Mouse (Mus musculus): ENCODE data around the gene Dock9. TPM values are rescaled to one million over a fixed set of nuclear protein-coding genes. Genes with fewer than 3 reads are reported as not detected.

Gene Dock9
- polyA plus RNA-seq, 1 experiment = 1.1 TPM

DNA sequence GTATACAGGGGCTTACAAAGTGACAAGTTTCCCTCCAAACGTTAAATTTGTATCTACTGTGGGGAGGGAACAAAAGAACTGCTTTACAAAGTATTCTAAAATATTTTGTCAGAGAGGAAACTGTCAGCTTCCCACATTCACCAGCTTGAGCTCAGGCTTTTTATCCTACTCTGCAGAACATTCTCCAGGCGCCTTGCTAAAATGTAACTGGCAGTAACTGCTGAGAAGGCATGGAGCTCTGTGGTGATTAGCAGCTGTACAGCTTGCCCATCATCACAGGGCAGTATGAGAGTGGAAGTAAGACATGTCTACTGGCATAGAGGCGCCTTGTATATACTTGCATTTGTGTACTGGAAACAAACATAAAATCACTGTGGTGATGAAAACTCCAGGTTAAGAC is 204.7 kb downstream of the Dock9 start:
- TF ChIP-seq POLR2A (IDR thresholded peaks at IDR 0.05; ENCODE audit: borderline replicate concordance, low read depth, low read length) (no peak), CTCF (IDR thresholded peaks at IDR 0.05; ENCODE audit: low read depth, low read length) (no peak)
- Histone ChIP-seq H3K4me1 (ENCODE audit: control insufficient read depth, insufficient read depth, low read length) (no peaks in the 10 kb centered on the region), H3K27ac (ENCODE audit: insufficient read depth, low read depth, low read length) (no peak overlapping the region), H3K4me3 (ENCODE audit: insufficient read depth, low read length) (no peak overlapping the region)

DNA sequence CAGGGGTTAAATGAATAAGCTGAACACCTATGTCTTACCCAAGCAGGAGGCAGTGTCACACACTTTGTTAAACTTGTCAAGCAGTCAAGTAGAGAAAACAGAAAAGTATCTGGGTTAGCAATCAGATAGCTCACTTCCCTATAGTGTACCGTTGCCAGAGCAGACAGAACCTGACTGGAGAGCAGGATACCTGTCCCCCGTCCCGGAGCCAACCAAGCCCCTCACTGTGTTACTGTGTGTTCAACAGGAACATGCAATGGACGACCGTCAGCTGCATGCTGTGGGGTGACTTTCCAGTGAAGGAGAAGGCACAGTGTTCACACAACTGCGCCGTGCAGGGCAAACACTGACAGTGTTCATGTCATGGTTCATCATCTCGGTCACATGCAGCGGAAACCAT is 205.3 kb downstream of the Dock9 start:
- Histone ChIP-seq H3K27ac (ENCODE audit: insufficient read depth, low read depth, low read length) (no peak overlapping the region), H3K4me1 (ENCODE audit: control insufficient read depth, insufficient read depth, low read length) (no peaks in the 10 kb centered on the region), H3K4me3 (ENCODE audit: insufficient read depth, low read length) (no peak overlapping the region)
- no peak for TF ChIP-seq CTCF (IDR thresholded peaks at IDR 0.05; ENCODE audit: low read depth, low read length)
- TF ChIP-seq POLR2A (IDR thresholded peaks at IDR 0.05; ENCODE audit: borderline replicate concordance, low read depth, low read length) = no peak

DNA sequence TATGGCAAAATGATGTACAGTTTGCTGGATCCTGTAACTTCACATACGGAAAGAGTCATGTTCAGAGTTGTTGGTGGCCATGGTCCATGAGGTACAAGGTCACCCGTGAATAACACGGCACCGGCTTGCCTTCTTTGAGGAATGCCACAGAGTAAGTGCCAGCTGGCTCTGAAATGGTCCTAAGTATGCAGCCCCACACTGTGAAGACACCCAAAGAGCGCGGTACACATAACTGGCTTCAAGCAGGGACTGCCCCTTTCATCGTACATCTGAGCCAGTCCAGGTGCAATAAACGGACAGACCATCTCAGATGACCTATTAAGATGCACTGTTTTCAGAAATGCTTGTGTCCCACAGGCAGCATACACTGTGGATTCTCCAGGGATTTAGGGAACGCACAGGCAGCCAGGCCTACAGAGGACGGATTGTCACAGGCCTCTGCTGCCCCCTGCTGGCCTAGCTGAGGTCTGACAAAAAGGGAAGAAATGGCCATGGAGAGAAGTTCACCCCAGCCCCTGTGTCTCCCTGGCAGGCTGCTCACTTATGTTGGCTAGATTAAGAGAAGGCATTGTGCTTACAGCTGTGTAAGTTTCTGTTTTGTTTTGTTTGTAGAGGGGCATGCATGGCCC is 208.4 kb downstream of the Dock9 start:
- Histone ChIP-seq H3K4me1 (ENCODE audit: control insufficient read depth, insufficient read depth, low read length) (no peaks in the 10 kb centered on the region), H3K4me3 (ENCODE audit: insufficient read depth, low read length) (no peak overlapping the region), H3K27ac (ENCODE audit: insufficient read depth, low read depth, low read length) (no peak overlapping the region)
- TF ChIP-seq CTCF (IDR thresholded peaks at IDR 0.05; ENCODE audit: low read depth, low read length) (peak; percentile 67), POLR2A (IDR thresholded peaks at IDR 0.05; ENCODE audit: borderline replicate concordance, low read depth, low read length) (no peak)

DNA sequence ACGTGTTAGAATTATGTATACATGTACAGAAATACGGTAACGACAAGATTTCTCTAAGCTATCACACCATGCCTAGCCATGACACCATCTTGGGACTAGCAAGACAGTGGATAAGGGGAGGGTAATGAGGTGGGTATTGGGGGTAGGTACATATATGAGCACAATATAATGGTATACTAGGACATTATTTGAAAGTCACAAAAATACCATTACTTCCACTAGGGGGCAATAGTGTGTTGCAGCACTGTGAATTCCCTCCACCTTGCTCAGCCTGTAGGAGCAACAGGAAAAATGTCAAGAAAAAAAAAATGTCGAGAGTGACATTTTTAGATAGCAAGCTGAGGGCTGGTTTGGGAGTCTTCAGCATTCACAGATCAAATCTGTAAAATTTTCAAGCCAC is 209.2 kb downstream of the Dock9 start:
- no peak overlapping the region for H3K27ac ChIP-seq (ENCODE audit: insufficient read depth, low read depth, low read length)
- H3K4me3 ChIP-seq (ENCODE audit: insufficient read depth, low read length) = no peak overlapping the region
- no peaks in the 10 kb centered on the region for H3K4me1 ChIP-seq (ENCODE audit: control insufficient read depth, insufficient read depth, low read length)
- TF ChIP-seq CTCF (IDR thresholded peaks at IDR 0.05; ENCODE audit: low read depth, low read length) (no peak), POLR2A (IDR thresholded peaks at IDR 0.05; ENCODE audit: borderline replicate concordance, low read depth, low read length) (no peak)

DNA sequence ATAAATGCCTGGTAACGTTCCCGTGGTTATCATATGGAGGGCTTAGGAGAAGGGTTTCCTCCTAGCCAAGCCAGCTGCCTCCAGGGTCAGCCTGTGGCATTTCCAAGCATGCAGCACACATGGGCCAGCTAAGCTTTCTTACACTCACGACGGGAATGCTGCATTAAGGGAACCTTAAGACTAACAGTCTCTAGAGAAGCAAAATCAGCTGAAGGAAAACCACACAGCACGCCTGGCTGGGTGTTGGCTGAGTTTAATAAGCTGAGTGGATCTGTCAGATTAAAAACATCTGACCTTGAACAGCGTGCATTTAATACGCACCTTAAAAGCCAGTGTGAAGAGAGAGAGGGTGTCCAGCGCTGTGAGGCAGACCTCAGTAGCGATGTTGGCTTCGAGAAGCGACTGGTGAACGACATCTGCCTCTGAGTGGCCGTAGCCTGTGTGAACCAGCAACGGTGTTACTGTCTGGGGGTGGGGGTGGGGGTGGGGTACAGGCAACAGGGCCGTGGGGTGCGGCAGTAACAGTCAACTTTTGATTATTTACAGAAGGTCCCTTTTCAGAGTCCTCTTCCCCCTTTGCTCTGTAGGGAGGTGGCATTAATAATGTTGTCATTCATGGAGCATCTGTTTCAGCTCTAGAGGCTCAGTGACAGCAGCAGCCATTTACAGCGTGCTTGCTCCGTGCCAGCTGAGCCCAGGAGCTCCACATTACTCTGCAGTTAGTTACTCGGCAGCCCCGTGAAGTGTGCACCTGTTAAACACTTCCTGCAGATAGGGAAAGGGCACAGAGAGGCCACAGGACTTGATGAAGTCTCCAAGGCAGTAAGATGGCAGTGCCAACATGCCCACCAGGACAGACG is 211.5 kb downstream of the Dock9 start:
- no peak overlapping the region for H3K4me3 ChIP-seq (ENCODE audit: insufficient read depth, low read length)
- no peak overlapping the region for H3K27ac ChIP-seq (ENCODE audit: insufficient read depth, low read depth, low read length)
- no peaks in the 10 kb centered on the region for H3K4me1 ChIP-seq (ENCODE audit: control insufficient read depth, insufficient read depth, low read length)
- TF ChIP-seq CTCF (IDR thresholded peaks at IDR 0.05; ENCODE audit: low read depth, low read length) = no peak

DNA sequence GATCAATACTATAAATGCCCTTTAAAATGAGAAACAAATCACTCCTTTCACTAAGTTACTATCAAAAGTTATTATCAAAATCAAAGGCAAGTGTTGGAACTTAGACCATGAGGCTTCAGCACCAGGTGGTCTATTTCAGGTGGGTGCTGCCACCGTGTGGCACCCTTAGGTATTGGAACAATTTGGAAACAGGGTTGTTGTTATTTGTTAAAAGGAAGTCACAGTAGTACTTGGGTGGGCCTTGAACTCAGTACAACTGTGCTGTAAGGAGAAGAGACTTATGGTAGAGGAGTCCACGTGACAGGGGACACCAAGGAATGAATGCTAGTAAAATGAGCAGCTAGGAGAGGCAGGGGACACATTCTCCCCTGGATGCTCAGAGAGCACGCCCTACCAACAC is 218.6 kb downstream of the Dock9 start:
- TF ChIP-seq POLR2A (IDR thresholded peaks at IDR 0.05; ENCODE audit: borderline replicate concordance, low read depth, low read length) (no peak), CTCF (IDR thresholded peaks at IDR 0.05; ENCODE audit: low read depth, low read length) (peak; percentile 51)
- Histone ChIP-seq H3K4me1 (ENCODE audit: control insufficient read depth, insufficient read depth, low read length) (no peaks in the 10 kb centered on the region), H3K27ac (ENCODE audit: insufficient read depth, low read depth, low read length) (no peak overlapping the region), H3K4me3 (ENCODE audit: insufficient read depth, low read length) (no peak overlapping the region)

DNA sequence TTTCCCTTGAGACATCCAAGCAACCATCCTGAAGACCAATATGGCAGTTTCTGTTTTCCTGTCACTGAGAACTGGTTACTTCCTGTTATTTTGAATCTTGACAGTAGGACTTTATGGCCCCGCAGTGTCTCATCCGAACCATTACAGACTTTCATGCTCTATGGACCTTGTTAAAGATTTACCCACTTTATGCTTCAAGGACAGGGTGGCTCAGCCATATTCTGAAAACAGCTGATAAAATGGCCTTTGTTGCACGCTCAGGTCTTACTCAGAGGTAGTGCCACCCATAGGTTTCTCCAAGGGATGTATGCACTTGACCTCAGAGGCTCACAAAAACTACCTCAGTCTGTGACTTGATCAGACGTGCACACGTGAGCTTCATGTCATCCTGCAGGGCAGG is 224.2 kb downstream of the Dock9 start:
- H3K4me3 ChIP-seq (ENCODE audit: insufficient read depth, low read length) = no peak overlapping the region
- no peaks in the 10 kb centered on the region for H3K4me1 ChIP-seq (ENCODE audit: control insufficient read depth, insufficient read depth, low read length)
- no peak overlapping the region for H3K27ac ChIP-seq (ENCODE audit: insufficient read depth, low read depth, low read length)
- TF ChIP-seq POLR2A (IDR thresholded peaks at IDR 0.05; ENCODE audit: borderline replicate concordance, low read depth, low read length) (no peak), CTCF (IDR thresholded peaks at IDR 0.05; ENCODE audit: low read depth, low read length) (no peak)

DNA sequence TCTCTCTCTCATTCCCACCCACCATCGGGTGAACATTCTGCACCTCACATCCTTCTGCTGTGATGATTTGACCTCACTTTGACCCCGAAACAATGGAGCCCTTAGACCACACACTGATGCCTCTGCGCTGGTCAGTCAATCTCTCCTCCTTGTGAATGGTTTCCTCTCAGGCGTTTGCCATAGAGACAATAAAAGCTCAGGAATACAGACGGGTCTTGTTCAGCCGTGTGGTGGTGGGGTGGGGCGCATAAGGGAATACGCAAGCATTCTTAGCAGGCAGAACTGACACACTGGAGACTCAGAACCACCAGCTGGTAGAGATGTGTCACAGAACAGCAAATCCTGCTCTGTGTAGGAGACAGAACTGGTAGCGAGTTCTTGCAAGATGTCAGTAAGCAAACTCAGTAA is 230.8 kb downstream of the Dock9 start:
- H3K4me3 ChIP-seq (ENCODE audit: insufficient read depth, low read length) = no peak overlapping the region
- no peak for TF ChIP-seq CTCF (IDR thresholded peaks at IDR 0.05; ENCODE audit: low read depth, low read length)
- H3K27ac ChIP-seq (ENCODE audit: insufficient read depth, low read depth, low read length) = no peak overlapping the region
- H3K4me1 ChIP-seq (ENCODE audit: control insufficient read depth, insufficient read depth, low read length) = no peaks in the 10 kb centered on the region

DNA sequence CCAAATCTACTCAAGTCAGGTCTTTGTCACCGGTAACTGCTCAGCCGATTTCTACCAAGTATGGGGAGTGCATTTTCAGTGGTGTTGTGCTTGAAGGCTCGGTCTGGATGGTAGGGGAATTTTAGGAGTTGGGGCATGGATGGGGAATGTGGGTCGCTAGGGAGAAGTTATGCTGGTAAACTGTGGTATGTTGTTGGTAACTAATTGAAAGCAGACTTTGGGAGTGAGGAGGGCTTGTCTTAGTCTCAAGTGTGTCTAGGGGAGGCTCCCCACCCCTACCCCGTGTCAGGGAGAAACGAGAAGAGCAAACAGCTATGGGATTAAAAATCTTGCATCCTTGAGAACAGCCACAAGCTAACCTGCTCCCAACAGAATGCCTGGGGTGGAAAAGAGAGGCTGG is 231.7 kb downstream of the Dock9 start:
- Histone ChIP-seq H3K4me3 (ENCODE audit: insufficient read depth, low read length) (no peak overlapping the region), H3K27ac (ENCODE audit: insufficient read depth, low read depth, low read length) (no peak overlapping the region), H3K4me1 (ENCODE audit: control insufficient read depth, insufficient read depth, low read length) (no peaks in the 10 kb centered on the region)
- TF ChIP-seq CTCF (IDR thresholded peaks at IDR 0.05; ENCODE audit: low read depth, low read length) (no peak), POLR2A (IDR thresholded peaks at IDR 0.05; ENCODE audit: borderline replicate concordance, low read depth, low read length) (no peak)

DNA sequence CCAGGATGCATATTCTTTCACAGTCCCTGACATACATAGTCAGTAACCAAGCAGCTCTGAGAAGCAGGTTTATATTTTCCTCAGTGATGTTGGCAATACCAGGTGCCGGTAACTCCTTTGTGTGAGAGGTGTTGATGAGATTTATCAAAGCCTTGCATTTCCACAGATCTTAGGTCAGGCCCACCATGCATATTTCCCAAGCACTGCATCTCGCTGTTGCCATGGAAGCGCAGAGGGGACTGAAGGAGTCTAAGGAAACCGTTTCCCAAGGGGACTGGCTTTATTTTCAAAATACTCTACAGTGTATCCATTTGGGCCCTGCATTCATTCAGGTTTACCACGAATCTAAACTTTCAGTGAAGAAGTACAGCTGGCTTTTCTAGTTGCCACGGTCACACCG is 233.0 kb downstream of the Dock9 start:
- Histone ChIP-seq H3K27ac (ENCODE audit: insufficient read depth, low read depth, low read length) (no peak overlapping the region), H3K4me3 (ENCODE audit: insufficient read depth, low read length) (no peak overlapping the region), H3K4me1 (ENCODE audit: control insufficient read depth, insufficient read depth, low read length) (no peaks in the 10 kb centered on the region)
- no peak for TF ChIP-seq POLR2A (IDR thresholded peaks at IDR 0.05; ENCODE audit: borderline replicate concordance, low read depth, low read length)
- TF ChIP-seq CTCF (IDR thresholded peaks at IDR 0.05; ENCODE audit: low read depth, low read length) = no peak
